Mouse (Mus musculus) liver, embryonic 15.5 days (tissue): ENCODE data around the gene Arsb. TPM values are rescaled to one million over a fixed set of nuclear protein-coding genes. Genes with fewer than 3 reads are reported as not detected.

Source experiments
- ATAC-seq: fragments of 200-750 bp; cut with Nextera tagmentation; 2 replicates; pipeline ENCODE4 v1.8.0; 2017; ENCODE audit warnings: moderate number of reproducible peaks, mild to moderate bottlenecking, moderate library complexity; ENCODE audit not compliant: insufficient read depth
- H3K27ac ChIP-seq: fragments of 300-500 bp; sonication (generic); replicated peaks from 2 replicates; pipeline ENCODE4 v1.5.1; 2015; ENCODE audit warnings: mild to moderate bottlenecking, inconsistent platforms
- H3K27me3 ChIP-seq: fragments of 300-500 bp; sonication (generic); 2 replicates; pipeline ENCODE4 v1.6.1; 2015; ENCODE audit warnings: mild to moderate bottlenecking, inconsistent platforms
- H3K36me3 ChIP-seq: fragments of 300-500 bp; sonication (generic); replicated peaks from 2 replicates; pipeline ENCODE4 v1.6.1; 2015; ENCODE audit warnings: moderate library complexity, mild to moderate bottlenecking, inconsistent platforms
- H3K4me1 ChIP-seq: fragments of 300-500 bp; sonication (generic); replicated peaks from 2 replicates; pipeline ENCODE4 v1.6.1; 2015; ENCODE audit warnings: inconsistent platforms
- H3K4me2 ChIP-seq: fragments of 300-500 bp; sonication (generic); 2 replicates; pipeline ENCODE4 v1.6.1; 2015; ENCODE audit warnings: moderate library complexity, mild to moderate bottlenecking, inconsistent platforms
- H3K4me3 ChIP-seq: fragments of 300-500 bp; sonication (generic); replicated peaks from 2 replicates; pipeline ENCODE4 v1.5.1; 2015; ENCODE audit warnings: mild to moderate bottlenecking, inconsistent platforms
- H3K9ac ChIP-seq: fragments of 300-500 bp; sonication (generic); 2 replicates; pipeline ENCODE4 v1.6.1; 2015; ENCODE audit warnings: moderate library complexity, mild to moderate bottlenecking, inconsistent platforms
- H3K9me3 ChIP-seq: fragments of 300-500 bp; sonication (generic); replicated peaks from 2 replicates; pipeline ENCODE4 v1.6.1; 2016; ENCODE audit warnings: inconsistent platforms
- WGBS: fragments of 180-500 bp; shearing (Covaris S2); methylation state at CpG from one replicate; pipeline ENCODE4 v1.1.7; 2015; ENCODE audit warnings: mixed read lengths; ENCODE audit not compliant: insufficient replicate concordance; 5-methylcytosine and 5-hydroxymethylcytosine counted together
- polyA plus RNA-seq: library from polyadenylated mRNA; unstranded; fragments of >200 nt; fragmentation: Nextera tagmentation; extraction: Ambion mirVana; gene quantifications from 2 replicates; pipeline ENCODE4 v1.2.1, GENCODE M21; 2015

Gene Arsb
- polyA plus RNA-seq, 1 experiment from 2014 or later: 4.1 TPM

DNA sequence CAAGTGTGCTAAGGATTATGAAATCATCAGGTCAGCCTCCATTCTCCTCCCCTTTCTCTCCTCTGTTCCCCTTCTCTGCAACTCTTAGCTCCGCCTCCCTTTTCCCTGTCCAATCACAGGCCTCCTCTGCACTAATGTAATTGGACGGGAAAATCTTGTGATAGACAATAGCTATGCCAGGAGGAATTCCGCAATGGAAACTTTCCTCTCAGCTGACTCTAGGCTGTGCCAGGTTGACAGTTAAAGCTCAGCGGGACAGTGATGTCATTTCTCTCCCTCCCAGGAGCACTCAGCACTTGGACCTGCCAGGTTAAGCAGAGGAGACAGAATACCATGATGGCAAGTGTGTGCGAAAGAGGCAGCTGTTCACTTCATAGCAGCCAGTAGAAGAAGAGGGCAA is 95.2 kb downstream of the Arsb start:
- Histone ChIP-seq H3K9me3 (no peaks in the 10 kb centered on the region), H3K27ac (no peak overlapping the region), H3K9ac (no peak overlapping the region), H3K36me3 (no peaks in the 10 kb centered on the region), H3K4me1 (0 out of 2 replicates have a peak, but pooled peaks cover 3% of the 10 kb centered on the region), H3K4me3 (no peak overlapping the region), H3K27me3 (no peaks in the 10 kb centered on the region), H3K4me2 (no peak overlapping the region)
- ATAC-seq: no peak
- 67% methylated on average over 5 of the region's 5 CpGs for WGBS

- Histone ChIP-seq H3K4me3 (no peak overlapping the region), H3K4me2 (no peak overlapping the region), H3K27ac (no peak overlapping the region), H3K4me1 (no peaks in the 10 kb centered on the region), H3K9me3 (no peaks in the 10 kb centered on the region), H3K36me3 (no peaks in the 10 kb centered on the region), H3K9ac (no peak overlapping the region), H3K27me3 (no peaks in the 10 kb centered on the region)
- WGBS: 60% methylated on average over 10 of the region's 10 CpGs
- no peak for ATAC-seq
These were observed 100.3 kb downstream of the Arsb start for GRCm38 (mm10) chr13:93871681-93872080.

DNA sequence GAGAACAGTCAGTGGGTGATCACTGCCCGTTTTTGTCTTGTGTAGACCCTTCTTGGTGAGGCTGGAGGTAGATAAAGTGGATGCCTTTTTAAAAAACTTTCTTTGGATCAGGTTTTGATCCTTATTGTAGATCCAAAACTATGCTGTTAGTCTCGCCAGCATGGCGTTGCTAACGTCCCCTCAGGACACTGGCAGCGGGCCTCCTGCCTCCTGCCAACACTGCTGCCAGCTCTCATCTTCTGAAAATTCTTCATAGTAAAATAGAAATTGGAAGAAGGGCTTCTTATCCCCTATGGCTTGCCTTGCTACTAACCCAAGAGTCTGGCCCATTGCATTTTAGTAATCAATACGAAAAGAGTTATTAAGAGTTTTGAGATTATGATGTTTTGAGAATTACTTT is 101.2 kb downstream of the Arsb start:
- no peak for ATAC-seq
- no peaks in the 10 kb centered on the region for H3K9me3 ChIP-seq
- 69% methylated on average over 6 of the region's 6 CpGs for WGBS
- no peak overlapping the region for H3K4me2 ChIP-seq
- H3K27ac ChIP-seq: no peak overlapping the region
- H3K27me3 ChIP-seq: no peaks in the 10 kb centered on the region
- H3K9ac ChIP-seq: no peak overlapping the region
- no peaks in the 10 kb centered on the region for H3K36me3 ChIP-seq
- no peaks in the 10 kb centered on the region for H3K4me1 ChIP-seq
- H3K4me3 ChIP-seq: no peak overlapping the region

DNA sequence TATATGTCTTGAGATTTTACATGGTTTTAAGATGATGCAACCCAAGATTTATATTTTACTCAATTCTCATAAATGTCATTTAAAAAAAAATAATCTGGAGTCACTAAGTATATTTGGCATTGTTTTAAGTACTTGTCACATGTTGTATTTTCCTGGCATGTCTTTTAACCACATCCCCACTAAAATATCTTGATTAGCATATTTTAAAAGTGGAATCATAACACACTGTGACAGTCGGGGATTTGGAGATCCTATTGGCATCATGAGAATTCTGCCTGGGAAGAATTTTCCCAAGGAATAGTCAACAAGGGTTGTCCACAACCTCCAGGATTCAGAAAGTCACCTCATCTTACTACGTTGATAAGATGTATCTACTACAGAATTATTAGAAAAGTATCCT is 106.5 kb downstream of the Arsb start:
- no peaks in the 10 kb centered on the region for H3K27me3 ChIP-seq
- no peaks in the 10 kb centered on the region for H3K4me1 ChIP-seq
- H3K27ac ChIP-seq: no peak overlapping the region
- 45% methylated on average over 2 of the region's 2 CpGs for WGBS
- H3K9me3 ChIP-seq: no peaks in the 10 kb centered on the region
- no peak overlapping the region for H3K4me2 ChIP-seq
- H3K4me3 ChIP-seq: no peak overlapping the region
- ATAC-seq: no peak
- no peak overlapping the region for H3K9ac ChIP-seq
- H3K36me3 ChIP-seq: no peaks in the 10 kb centered on the region

DNA sequence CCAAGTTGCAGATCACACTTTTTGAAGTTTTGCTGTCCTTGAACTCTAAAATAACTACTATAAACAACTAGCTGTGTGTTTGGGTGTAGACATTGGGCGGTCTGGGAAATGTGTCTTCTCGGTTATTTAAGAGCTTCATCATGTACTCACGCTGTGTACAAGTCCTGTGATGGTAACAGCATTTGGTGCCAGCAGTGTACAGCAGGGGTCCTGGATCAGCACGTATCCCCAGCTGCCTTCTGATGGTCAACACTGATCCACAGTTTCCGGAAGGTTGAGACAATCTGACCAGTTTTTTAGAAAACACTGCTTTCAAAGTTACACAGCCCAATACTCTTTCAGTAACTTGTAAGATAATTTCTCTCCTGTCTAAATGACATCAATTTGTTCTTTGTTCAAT is 108.0 kb downstream of the Arsb start:
- no peaks in the 10 kb centered on the region for H3K4me1 ChIP-seq
- no peak overlapping the region for H3K9ac ChIP-seq
- no peaks in the 10 kb centered on the region for H3K9me3 ChIP-seq
- H3K36me3 ChIP-seq: no peaks in the 10 kb centered on the region
- H3K4me2 ChIP-seq: no peak overlapping the region
- no peak overlapping the region for H3K27ac ChIP-seq
- H3K27me3 ChIP-seq: no peaks in the 10 kb centered on the region
- H3K4me3 ChIP-seq: no peak overlapping the region
- WGBS: 68% methylated on average over 5 of the region's 5 CpGs
- no peak for ATAC-seq

- H3K4me3 ChIP-seq: no peak overlapping the region
- no peak overlapping the region for H3K9ac ChIP-seq
- no peaks in the 10 kb centered on the region for H3K36me3 ChIP-seq
- no peak overlapping the region for H3K4me2 ChIP-seq
- no peaks in the 10 kb centered on the region for H3K9me3 ChIP-seq
- no peaks in the 10 kb centered on the region for H3K4me1 ChIP-seq
- no peaks in the 10 kb centered on the region for H3K27me3 ChIP-seq
- H3K27ac ChIP-seq: no peak overlapping the region
- no peak for ATAC-seq
- 60% methylated on average over 3 of the region's 3 CpGs for WGBS
These were observed 110.7 kb downstream of the Arsb start for GRCm38 (mm10) chr13:93882132-93882531.

DNA sequence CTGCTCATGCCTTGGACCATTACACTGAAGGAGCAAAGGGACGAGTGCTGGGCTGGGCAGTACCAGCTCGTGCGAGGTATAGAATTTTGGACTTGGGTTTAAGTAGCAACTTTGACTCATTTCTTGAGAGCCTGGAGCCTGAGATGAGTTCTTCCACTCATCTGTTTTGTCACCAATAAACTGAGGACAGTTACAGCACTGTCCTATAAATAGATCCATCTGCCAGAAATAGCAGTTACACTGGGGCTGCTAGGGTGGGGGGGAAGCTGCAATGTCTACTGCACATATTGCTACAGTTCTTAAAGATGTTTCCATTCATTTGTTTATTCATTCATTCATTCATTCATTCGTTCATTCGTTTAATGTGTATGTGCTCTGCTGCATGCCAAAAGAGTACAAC is 115.6 kb downstream of the Arsb start:
- 68% methylated on average over 5 of the region's 5 CpGs for WGBS
- Histone ChIP-seq H3K36me3 (no peaks in the 10 kb centered on the region), H3K27me3 (no peaks in the 10 kb centered on the region), H3K4me3 (no peak overlapping the region), H3K4me1 (no peaks in the 10 kb centered on the region), H3K9me3 (no peaks in the 10 kb centered on the region), H3K4me2 (no peak overlapping the region), H3K27ac (no peak overlapping the region), H3K9ac (no peak overlapping the region)
- ATAC-seq: no peak

- Histone ChIP-seq H3K27ac (no peak overlapping the region), H3K4me2 (no peak overlapping the region), H3K9me3 (no peaks in the 10 kb centered on the region), H3K9ac (no peak overlapping the region), H3K27me3 (no peaks in the 10 kb centered on the region), H3K36me3 (no peaks in the 10 kb centered on the region), H3K4me1 (no peaks in the 10 kb centered on the region), H3K4me3 (no peak overlapping the region)
- ATAC-seq: no peak
- 74% methylated on average over 2 of the region's 2 CpGs for WGBS
These were observed 116.8 kb downstream of the Arsb start for GRCm38 (mm10) chr13:93888196-93888595.

DNA sequence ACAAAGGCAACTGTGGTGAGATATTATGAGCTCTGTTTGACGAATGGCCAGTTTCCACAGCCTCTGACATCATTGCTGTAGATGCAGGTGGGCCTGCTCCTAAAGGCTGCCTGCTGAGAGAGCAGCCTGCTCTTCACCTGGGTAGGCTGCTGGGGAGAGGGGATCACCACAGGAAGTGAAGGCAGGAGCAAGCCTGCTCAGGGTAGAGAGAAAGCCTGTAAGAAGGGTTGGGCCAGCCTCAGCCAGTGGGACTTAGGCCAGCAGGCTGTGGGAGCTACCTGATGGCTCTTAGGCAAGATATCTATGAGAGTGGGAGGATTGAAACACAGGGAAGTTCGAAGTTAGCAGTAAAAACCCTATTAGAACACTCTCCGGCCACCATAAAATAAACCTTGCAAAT is 117.5 kb downstream of the Arsb start:
- Histone ChIP-seq H3K9ac (no peak overlapping the region), H3K27me3 (no peaks in the 10 kb centered on the region), H3K9me3 (no peaks in the 10 kb centered on the region), H3K4me2 (no peak overlapping the region), H3K27ac (no peak overlapping the region), H3K4me1 (no peaks in the 10 kb centered on the region), H3K4me3 (no peak overlapping the region), H3K36me3 (no peaks in the 10 kb centered on the region)
- WGBS: 59% methylated on average over 3 of the region's 3 CpGs
- ATAC-seq: no peak

GRCm38 (mm10) chr13:93889991-93890390 is 118.6 kb downstream of the Arsb start:
- 44% methylated on average over 3 of the region's 3 CpGs for WGBS
- H3K27me3 ChIP-seq: no peaks in the 10 kb centered on the region
- no peak overlapping the region for H3K27ac ChIP-seq
- no peak overlapping the region for H3K4me3 ChIP-seq
- no peaks in the 10 kb centered on the region for H3K9me3 ChIP-seq
- no peak overlapping the region for H3K9ac ChIP-seq
- no peaks in the 10 kb centered on the region for H3K4me1 ChIP-seq
- H3K4me2 ChIP-seq: no peak overlapping the region
- no peaks in the 10 kb centered on the region for H3K36me3 ChIP-seq
- ATAC-seq: no peak

- Histone ChIP-seq H3K4me3 (no peak overlapping the region), H3K9me3 (no peaks in the 10 kb centered on the region), H3K36me3 (no peaks in the 10 kb centered on the region), H3K27me3 (no peaks in the 10 kb centered on the region), H3K4me2 (no peak overlapping the region), H3K4me1 (no peaks in the 10 kb centered on the region), H3K27ac (no peak overlapping the region), H3K9ac (no peak overlapping the region)
- 60% methylated on average over 6 of the region's 6 CpGs for WGBS
- ATAC-seq: no peak
These were observed 119.8 kb downstream of the Arsb start for GRCm38 (mm10) chr13:93891276-93891675.

DNA sequence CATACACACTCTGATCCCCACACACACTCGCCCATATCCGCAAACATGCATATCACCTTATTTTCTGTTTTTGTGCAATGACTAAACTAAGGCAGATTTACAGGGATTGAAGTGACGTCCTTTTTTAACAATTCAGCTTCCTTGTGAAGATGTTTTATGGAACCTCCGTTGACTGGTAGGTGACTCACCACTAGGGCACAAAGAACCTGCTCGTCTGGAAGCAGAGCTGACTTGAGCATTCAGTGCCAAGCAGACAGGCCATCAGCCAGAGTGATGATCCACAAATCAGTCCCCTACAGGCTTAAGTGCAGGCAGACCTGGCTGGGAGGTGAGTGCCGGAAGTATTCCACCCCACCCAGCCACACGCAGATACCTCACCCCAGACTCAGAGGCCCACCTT is 120.7 kb downstream of the Arsb start:
- Histone ChIP-seq H3K4me1 (no peaks in the 10 kb centered on the region), H3K27me3 (no peaks in the 10 kb centered on the region), H3K36me3 (no peaks in the 10 kb centered on the region), H3K9me3 (no peaks in the 10 kb centered on the region), H3K4me2 (no peak overlapping the region), H3K27ac (no peak overlapping the region), H3K9ac (no peak overlapping the region), H3K4me3 (no peak overlapping the region)
- ATAC-seq: no peak
- 64% methylated on average over 7 of the region's 7 CpGs for WGBS
